Mouse (Mus musculus): ENCODE results near the gene Slc22a8. TPM values are rescaled to one million over a fixed set of nuclear protein-coding genes. Genes with fewer than 3 reads are reported as not detected.

Gene Slc22a8
- polyA plus RNA-seq, 1 experiment from 2014 or later, result 0.33 TPM

GRCm38 (mm10) chr19:8571746-8572145, 19.3 kb upstream of the Slc22a8 start:
- H3K9me3 ChIP-seq (ENCODE audit: control insufficient read depth, low read length), result no peaks in the 10 kb centered on the region
- WGBS, result 70% methylated on average over 7 of the region's 7 CpGs
- no peak overlapping the region for H3K4me2 ChIP-seq
- H3K4me1 ChIP-seq (ENCODE audit: control insufficient read depth, insufficient read depth, low read length), result no peaks in the 10 kb centered on the region
- H3K36me3 ChIP-seq (ENCODE audit: control insufficient read depth, insufficient read depth, low read length), result no peaks in the 10 kb centered on the region
- H3K4me3 ChIP-seq (ENCODE audit: low read depth, low read length), result no peak overlapping the region
- H3K9ac ChIP-seq (ENCODE audit: low read length), result no peak overlapping the region
- no peak overlapping the region for H3K27ac ChIP-seq (ENCODE audit: low read depth, low read length)
- H3K27me3 ChIP-seq (ENCODE audit: control insufficient read depth, insufficient read depth, low read length), result no peaks in the 10 kb centered on the region
- ATAC-seq (ENCODE audit: low FRiP score) (no peak), DNase-seq (ENCODE audit: low spot score, missing footprints) (no peak)

- H3K4me1 ChIP-seq (ENCODE audit: control insufficient read depth, insufficient read depth, low read length), result no peaks in the 10 kb centered on the region
- WGBS, result 46% methylated on average over 3 of the region's 3 CpGs
Measured at GRCm38 (mm10) chr19:8572485-8572884, 18.6 kb upstream of the Slc22a8 start.

GRCm38 (mm10) chr19:8577432-8577831, 13.6 kb upstream of the Slc22a8 start:
- Histone ChIP-seq H3K27me3 (ENCODE audit: control insufficient read depth, insufficient read depth, low read length) (no peaks in the 10 kb centered on the region), H3K36me3 (ENCODE audit: control insufficient read depth, insufficient read depth, low read length) (no peaks in the 10 kb centered on the region), H3K9me3 (ENCODE audit: control insufficient read depth, low read length) (no peaks in the 10 kb centered on the region), H3K4me2 (no peak overlapping the region), H3K4me3 (ENCODE audit: low read depth, low read length) (no peak overlapping the region), H3K4me1 (ENCODE audit: control insufficient read depth, insufficient read depth, low read length) (peaks cover 2% of the 10 kb centered on the region; the same call in 1 of the 2 replicates), H3K9ac (ENCODE audit: low read length) (no peak overlapping the region), H3K27ac (ENCODE audit: low read depth, low read length) (no peak overlapping the region)
- ATAC-seq (ENCODE audit: low FRiP score), result no peak
- WGBS, result 91% methylated on average over 4 of the region's 4 CpGs
- peak; percentile 75 for DNase-seq (ENCODE audit: low spot score, missing footprints)

More at GRCm38 (mm10) chr19:8572485-8572884, 18.6 kb upstream of the Slc22a8 start:
- no peak for DNase-seq (ENCODE audit: low spot score, missing footprints)
- Histone ChIP-seq H3K4me2 (no peak overlapping the region), H3K4me3 (ENCODE audit: low read depth, low read length) (no peak overlapping the region), H3K27me3 (ENCODE audit: control insufficient read depth, insufficient read depth, low read length) (no peaks in the 10 kb centered on the region), H3K27ac (ENCODE audit: low read depth, low read length) (no peak overlapping the region), H3K36me3 (ENCODE audit: control insufficient read depth, insufficient read depth, low read length) (no peaks in the 10 kb centered on the region), H3K9me3 (ENCODE audit: control insufficient read depth, low read length) (no peaks in the 10 kb centered on the region), H3K9ac (ENCODE audit: low read length) (no peak overlapping the region)
- ATAC-seq (ENCODE audit: low FRiP score), result no peak

GRCm38 (mm10) chr19:8578293-8578969, 12.6 kb upstream of the Slc22a8 start:
- no peaks in the 10 kb centered on the region for H3K9me3 ChIP-seq (ENCODE audit: control insufficient read depth, low read length)
- peak overlapping the region; percentile 42 for H3K4me2 ChIP-seq
- ATAC-seq (ENCODE audit: low FRiP score), result peak; percentile 84
- 8% methylated on average over 24 of the region's 24 CpGs for WGBS
- H3K27me3 ChIP-seq (ENCODE audit: control insufficient read depth, insufficient read depth, low read length), result no peaks in the 10 kb centered on the region
- H3K27ac ChIP-seq (ENCODE audit: low read depth, low read length), result no peak overlapping the region
- peak overlapping the region; percentile 53; the same call in 1 of the 2 replicates for H3K9ac ChIP-seq (ENCODE audit: low read length)
- H3K4me1 ChIP-seq (ENCODE audit: control insufficient read depth, insufficient read depth, low read length), result peaks cover 2% of the 10 kb centered on the region; the same call in 1 of the 2 replicates
- DNase-seq (ENCODE audit: low spot score, missing footprints), result peak; percentile 94
- peak overlapping the region; percentile 13; the same call in 1 of the 2 replicates for H3K4me3 ChIP-seq (ENCODE audit: low read depth, low read length)
- H3K36me3 ChIP-seq (ENCODE audit: control insufficient read depth, insufficient read depth, low read length), result no peaks in the 10 kb centered on the region

- H3K4me3 ChIP-seq (ENCODE audit: low read depth, low read length), result no peak overlapping the region
- H3K4me1 ChIP-seq (ENCODE audit: control insufficient read depth, insufficient read depth, low read length), result peaks cover 2% of the 10 kb centered on the region; the same call in 1 of the 2 replicates
- H3K9ac ChIP-seq (ENCODE audit: low read length), result no peak overlapping the region; the same call in 1 of the 2 replicates
- H3K36me3 ChIP-seq (ENCODE audit: control insufficient read depth, insufficient read depth, low read length), result no peaks in the 10 kb centered on the region
- peak overlapping the region; percentile 42; the same call in 1 of the 2 replicates for H3K4me2 ChIP-seq
- no peak overlapping the region for H3K27ac ChIP-seq (ENCODE audit: low read depth, low read length)
- H3K9me3 ChIP-seq (ENCODE audit: control insufficient read depth, low read length), result no peaks in the 10 kb centered on the region
- WGBS, result 69% methylated on average over 2 of the region's 2 CpGs
- H3K27me3 ChIP-seq (ENCODE audit: control insufficient read depth, insufficient read depth, low read length), result no peaks in the 10 kb centered on the region
- ATAC-seq (ENCODE audit: low FRiP score) (no peak; the same call in 1 of the 2 replicates), DNase-seq (ENCODE audit: low spot score, missing footprints) (no peak)
Measured at GRCm38 (mm10) chr19:8578970-8579342, 12.1 kb upstream of the Slc22a8 start.

GRCm38 (mm10) chr19:8585298-8585697, 5.8 kb upstream of the Slc22a8 start:
- no peak overlapping the region for H3K4me2 ChIP-seq
- no peaks in the 10 kb centered on the region for H3K9me3 ChIP-seq (ENCODE audit: control insufficient read depth, low read length)
- no peak overlapping the region for H3K4me3 ChIP-seq (ENCODE audit: low read depth, low read length)
- H3K4me1 ChIP-seq (ENCODE audit: control insufficient read depth, insufficient read depth, low read length), result no peaks in the 10 kb centered on the region
- ATAC-seq (ENCODE audit: low FRiP score) (no peak), DNase-seq (ENCODE audit: low spot score, missing footprints) (no peak)
- 88% methylated on average over 3 of the region's 3 CpGs for WGBS
- H3K9ac ChIP-seq (ENCODE audit: low read length), result no peak overlapping the region
- no peaks in the 10 kb centered on the region for H3K36me3 ChIP-seq (ENCODE audit: control insufficient read depth, insufficient read depth, low read length)
- H3K27me3 ChIP-seq (ENCODE audit: control insufficient read depth, insufficient read depth, low read length), result no peaks in the 10 kb centered on the region
- H3K27ac ChIP-seq (ENCODE audit: low read depth, low read length), result no peak overlapping the region

- Histone ChIP-seq H3K27me3 (ENCODE audit: control insufficient read depth, insufficient read depth, low read length) (no peaks in the 10 kb centered on the region), H3K36me3 (ENCODE audit: control insufficient read depth, insufficient read depth, low read length) (no peaks in the 10 kb centered on the region), H3K4me3 (ENCODE audit: low read depth, low read length) (no peak overlapping the region), H3K9me3 (ENCODE audit: control insufficient read depth, low read length) (no peaks in the 10 kb centered on the region), H3K4me2 (no peak overlapping the region), H3K9ac (ENCODE audit: low read length) (no peak overlapping the region), H3K27ac (ENCODE audit: low read depth, low read length) (no peak overlapping the region), H3K4me1 (ENCODE audit: control insufficient read depth, insufficient read depth, low read length) (no peaks in the 10 kb centered on the region)
- 84% methylated on average over 2 of the region's 2 CpGs for WGBS
- ATAC-seq (ENCODE audit: low FRiP score), result no peak
- peak; percentile 68 for DNase-seq (ENCODE audit: low spot score, missing footprints)
Measured at GRCm38 (mm10) chr19:8585899-8586298, 5.2 kb upstream of the Slc22a8 start.

- 54% methylated on average over 3 of the region's 3 CpGs for WGBS
- no peaks in the 10 kb centered on the region for H3K4me1 ChIP-seq (ENCODE audit: control insufficient read depth, insufficient read depth, low read length)
- no peak overlapping the region for H3K4me3 ChIP-seq (ENCODE audit: low read depth, low read length)
- no peak overlapping the region for H3K9ac ChIP-seq (ENCODE audit: low read length)
- DNase-seq (ENCODE audit: low spot score, missing footprints) (no peak), ATAC-seq (ENCODE audit: low FRiP score) (no peak)
- no peaks in the 10 kb centered on the region for H3K36me3 ChIP-seq (ENCODE audit: control insufficient read depth, insufficient read depth, low read length)
- no peak overlapping the region for H3K4me2 ChIP-seq
- no peaks in the 10 kb centered on the region for H3K27me3 ChIP-seq (ENCODE audit: control insufficient read depth, insufficient read depth, low read length)
- H3K27ac ChIP-seq (ENCODE audit: low read depth, low read length), result no peak overlapping the region
- no peaks in the 10 kb centered on the region for H3K9me3 ChIP-seq (ENCODE audit: control insufficient read depth, low read length)
Measured at GRCm38 (mm10) chr19:8586350-8586749, 4.7 kb upstream of the Slc22a8 start.

GRCm38 (mm10) chr19:8587315-8587714, 3.7 kb upstream of the Slc22a8 start:
- no peak overlapping the region for H3K4me2 ChIP-seq
- H3K36me3 ChIP-seq (ENCODE audit: control insufficient read depth, insufficient read depth, low read length), result no peaks in the 10 kb centered on the region
- no peak overlapping the region for H3K4me3 ChIP-seq (ENCODE audit: low read depth, low read length)
- no peaks in the 10 kb centered on the region for H3K4me1 ChIP-seq (ENCODE audit: control insufficient read depth, insufficient read depth, low read length)
- DNase-seq (ENCODE audit: low spot score, missing footprints) (no peak), ATAC-seq (ENCODE audit: low FRiP score) (no peak)
- 47% methylated on average over 1 of the region's 1 CpGs for WGBS
- no peak overlapping the region for H3K9ac ChIP-seq (ENCODE audit: low read length)
- no peak overlapping the region for H3K27ac ChIP-seq (ENCODE audit: low read depth, low read length)
- no peaks in the 10 kb centered on the region for H3K9me3 ChIP-seq (ENCODE audit: control insufficient read depth, low read length)
- H3K27me3 ChIP-seq (ENCODE audit: control insufficient read depth, insufficient read depth, low read length), result no peaks in the 10 kb centered on the region
